Mouse (Mus musculus) sigmoid colon, adult 10 weeks (tissue): ENCODE measurements around the gene Gm21977. TPM values are rescaled to one million over a fixed set of nuclear protein-coding genes. Genes with fewer than 3 reads are reported as not detected.

Source experiments
- polyA plus RNA-seq: library from polyadenylated mRNA; stranded (reverse); fragments of 350-450 nt; fragmentation: Illumina TruSeq; extraction: RNeasy Lipid Tissue Mini Kit (QIAGEN cat#74804); gene quantifications from one replicate; pipeline ENCODE4 v1.2.3, GENCODE M21; 2014; ENCODE audit warnings: low read depth, low replicate concordance

Gene Gm21977
- polyA plus RNA-seq: not detected

GRCm38 (mm10) chr14:42853377-42853776, at the start of gene Gm21977:
Gene Gm21977 (minus strand): TSS chr14:42853477.

Other genes starting within 250 kb of the Gm21977 start
- not detected for gene Gm3633, start 211.6 kb downstream of the Gm21977 start, polyA plus RNA-seq
- not detected for gene Gm10378, start 197.5 kb downstream of the Gm21977 start, polyA plus RNA-seq
- not detected for gene Gm3015, start 84.7 kb downstream of the Gm21977 start, polyA plus RNA-seq
- gene Gm10377, start 55.5 kb downstream of the Gm21977 start, polyA plus RNA-seq: not detected
- not detected for gene Gm8082, start 140.1 kb upstream of the Gm21977 start, polyA plus RNA-seq
- not detected for gene Gm10376, start 162.2 kb upstream of the Gm21977 start, polyA plus RNA-seq
- gene Gm8094, start 223.2 kb upstream of the Gm21977 start, polyA plus RNA-seq: not detected
- not detected for gene Gm8104, start 247.1 kb upstream of the Gm21977 start, polyA plus RNA-seq